Mouse (Mus musculus): ENCODE measurements around the gene Gpr62. TPM values are rescaled to one million over a fixed set of nuclear protein-coding genes. Genes with fewer than 3 reads are reported as not detected.

Gene Gpr62
- polyA plus RNA-seq, 1 experiment from 2014 or later: 0.15 TPM

DNA sequence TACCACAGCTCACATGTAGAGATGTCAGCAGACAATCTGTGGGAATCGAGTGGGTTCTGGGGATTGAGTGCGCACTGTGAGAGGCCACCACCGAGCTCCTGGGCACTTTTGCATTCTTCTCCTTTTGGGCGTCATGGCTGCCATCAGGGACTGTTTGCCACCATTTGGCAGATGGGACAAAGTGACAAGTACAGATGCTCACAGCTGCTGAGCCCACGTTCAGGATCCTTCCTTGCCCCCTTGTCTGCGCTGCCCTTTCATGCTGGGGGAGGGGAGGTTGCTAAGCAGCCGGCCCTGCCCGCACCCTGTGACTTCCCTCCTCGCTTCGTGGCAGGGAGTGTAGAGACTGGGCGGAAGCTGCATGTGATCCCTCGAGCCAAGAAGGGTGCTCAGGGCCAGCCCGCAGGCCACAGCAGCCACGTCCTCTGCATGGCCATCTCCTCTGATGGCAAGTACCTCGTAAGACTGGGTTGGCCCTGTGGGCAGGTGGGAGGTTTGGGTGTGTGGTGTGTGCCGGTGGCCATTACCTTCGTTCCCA lies 16.9 kb upstream of the Gpr62 start:
- H3K9me3 ChIP-seq (ENCODE audit: control insufficient read depth, low read length): no peaks in the 10 kb centered on the region
- TF ChIP-seq EP300 (optimal IDR thresholded peaks at IDR 0.05) (no peak), CTCF (IDR thresholded peaks at IDR 0.05; ENCODE audit: low read depth) (no peak)
- peaks cover 11% of the 10 kb centered on the region; the same call in 1 of the 2 replicates for H3K36me3 ChIP-seq (ENCODE audit: control insufficient read depth, insufficient read depth, low read length)
- ATAC-seq (ENCODE audit: low FRiP score, low TSS enrichment) (no peak), DNase-seq (ENCODE audit: low spot score) (no peak)
- WGBS: 87% methylated on average over 17 of the region's 17 CpGs
- no peaks in the 10 kb centered on the region for H3K27me3 ChIP-seq (ENCODE audit: control insufficient read depth, insufficient read depth, low read length)
- no peak overlapping the region for H3K4me3 ChIP-seq (ENCODE audit: low read depth, low read length)
- no peak overlapping the region for H3K9ac ChIP-seq (ENCODE audit: low read length)
- no peak overlapping the region for H3K4me2 ChIP-seq (replicated peaks; ENCODE audit: low read depth)
- no peak overlapping the region for H3K27ac ChIP-seq (replicated peaks)
- H3K4me1 ChIP-seq (replicated peaks; ENCODE audit: control insufficient read depth, insufficient read depth): no peaks in the 10 kb centered on the region; the same call in 1 of the 2 replicates

DNA sequence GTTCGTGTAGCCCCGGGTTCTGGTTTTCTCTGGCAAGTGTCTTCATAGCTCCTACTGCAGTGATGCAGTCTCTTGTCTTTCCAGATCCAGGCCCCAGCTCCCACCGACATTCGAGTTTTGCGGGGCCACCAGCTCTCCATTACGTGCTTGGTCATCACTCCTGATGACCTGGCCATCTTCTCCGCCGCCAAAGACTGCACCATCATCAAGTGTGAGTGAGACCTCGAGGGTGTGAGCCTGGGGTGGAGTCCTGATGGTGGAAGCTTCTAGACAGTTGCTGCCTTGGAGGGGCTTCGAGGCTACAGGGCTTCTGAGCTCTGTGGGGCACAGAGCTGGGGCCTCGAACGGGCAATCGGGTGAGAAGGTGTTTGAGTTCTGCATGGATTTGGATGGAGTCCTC lies 15.9 kb upstream of the Gpr62 start:
- no peaks in the 10 kb centered on the region for H3K27me3 ChIP-seq (ENCODE audit: control insufficient read depth, insufficient read depth, low read length)
- no peak for TF ChIP-seq EP300 (optimal IDR thresholded peaks at IDR 0.05)
- no peak for ATAC-seq (ENCODE audit: low FRiP score, low TSS enrichment)
- no peak overlapping the region for H3K4me2 ChIP-seq (replicated peaks; ENCODE audit: low read depth)
- H3K9ac ChIP-seq (ENCODE audit: low read length): no peak overlapping the region
- H3K27ac ChIP-seq (replicated peaks): no peak overlapping the region
- no peak for DNase-seq (ENCODE audit: low spot score)
- H3K9me3 ChIP-seq (ENCODE audit: control insufficient read depth, low read length): no peaks in the 10 kb centered on the region
- WGBS: 94% methylated on average over 13 of the region's 13 CpGs
- peaks cover 11% of the 10 kb centered on the region; the same call in 1 of the 2 replicates for H3K36me3 ChIP-seq (ENCODE audit: control insufficient read depth, insufficient read depth, low read length)
- no peaks in the 10 kb centered on the region; the same call in 1 of the 2 replicates for H3K4me1 ChIP-seq (replicated peaks; ENCODE audit: control insufficient read depth, insufficient read depth)
- no peak overlapping the region for H3K4me3 ChIP-seq (ENCODE audit: low read depth, low read length)

DNA sequence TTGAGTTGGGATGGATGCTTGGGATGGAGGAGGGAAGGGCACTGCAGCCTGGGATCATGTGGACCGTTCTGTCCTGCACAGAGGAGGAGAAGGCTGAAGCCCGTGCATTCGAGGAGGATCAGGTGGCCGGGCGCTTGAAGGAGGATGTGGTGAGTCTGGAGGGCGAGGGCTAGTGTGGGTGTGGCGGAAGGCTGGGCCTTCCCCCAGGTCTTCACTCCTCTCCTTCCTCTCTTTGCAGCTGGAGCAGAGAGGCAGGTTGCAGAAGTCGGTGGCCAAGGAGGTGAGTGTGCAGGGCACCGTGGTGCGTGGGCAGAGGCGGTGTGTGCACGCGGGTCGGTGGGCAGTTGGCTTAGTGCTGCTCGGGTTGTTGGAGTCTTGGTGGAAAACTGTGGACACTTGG lies 15.3 kb upstream of the Gpr62 start:
- DNase-seq (ENCODE audit: low spot score): no peak
- no peak for ATAC-seq (ENCODE audit: low FRiP score, low TSS enrichment)

DNA sequence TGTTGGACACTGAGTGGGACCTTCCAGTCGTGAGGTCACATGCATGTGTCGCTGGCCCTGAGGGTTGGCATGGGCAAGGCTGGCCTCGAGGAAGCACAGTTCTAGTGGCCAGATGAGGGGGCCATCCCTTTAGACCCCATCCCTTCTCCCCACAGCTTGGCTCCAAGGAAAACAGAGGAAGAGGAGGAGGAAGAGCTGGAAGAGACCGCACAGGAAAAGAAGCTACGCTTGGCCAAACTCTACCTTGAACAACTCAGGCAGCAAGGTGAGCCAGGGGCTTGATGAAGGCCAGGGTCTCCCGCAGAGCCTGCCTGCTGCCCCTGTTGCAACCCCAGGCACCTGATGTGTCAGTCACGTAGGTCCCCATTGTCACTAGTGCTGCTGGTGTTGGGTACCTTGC lies 14.8 kb upstream of the Gpr62 start:
- 95% methylated on average over 7 of the region's 7 CpGs for WGBS
- H3K4me2 ChIP-seq (replicated peaks; ENCODE audit: low read depth): no peak overlapping the region
- H3K4me3 ChIP-seq (ENCODE audit: low read depth, low read length): no peak overlapping the region
- ATAC-seq (ENCODE audit: low FRiP score, low TSS enrichment) (no peak), DNase-seq (ENCODE audit: low spot score) (no peak)
- H3K4me1 ChIP-seq (replicated peaks; ENCODE audit: control insufficient read depth, insufficient read depth): no peaks in the 10 kb centered on the region; the same call in 1 of the 2 replicates
- H3K9me3 ChIP-seq (ENCODE audit: control insufficient read depth, low read length): no peaks in the 10 kb centered on the region
- H3K27me3 ChIP-seq (ENCODE audit: control insufficient read depth, insufficient read depth, low read length): no peaks in the 10 kb centered on the region
- H3K36me3 ChIP-seq (ENCODE audit: control insufficient read depth, insufficient read depth, low read length): peaks cover 11% of the 10 kb centered on the region; the same call in 1 of the 2 replicates
- no peak overlapping the region for H3K27ac ChIP-seq (replicated peaks)
- TF ChIP-seq CTCF (IDR thresholded peaks at IDR 0.05; ENCODE audit: low read depth) (no peak), EP300 (optimal IDR thresholded peaks at IDR 0.05) (no peak)
- no peak overlapping the region for H3K9ac ChIP-seq (ENCODE audit: low read length)

More for the DNA sequence above, 15.3 kb upstream of the Gpr62 start:
- Histone ChIP-seq H3K27ac (replicated peaks) (no peak overlapping the region), H3K9ac (ENCODE audit: low read length) (no peak overlapping the region), H3K27me3 (ENCODE audit: control insufficient read depth, insufficient read depth, low read length) (no peaks in the 10 kb centered on the region), H3K9me3 (ENCODE audit: control insufficient read depth, low read length) (no peaks in the 10 kb centered on the region), H3K4me2 (replicated peaks; ENCODE audit: low read depth) (no peak overlapping the region), H3K36me3 (ENCODE audit: control insufficient read depth, insufficient read depth, low read length) (peaks cover 11% of the 10 kb centered on the region; the same call in 1 of the 2 replicates), H3K4me1 (replicated peaks; ENCODE audit: control insufficient read depth, insufficient read depth) (no peaks in the 10 kb centered on the region; the same call in 1 of the 2 replicates), H3K4me3 (ENCODE audit: low read depth, low read length) (no peak overlapping the region)
- WGBS: 93% methylated on average over 15 of the region's 15 CpGs
- TF ChIP-seq CTCF (IDR thresholded peaks at IDR 0.05; ENCODE audit: low read depth): no peak

DNA sequence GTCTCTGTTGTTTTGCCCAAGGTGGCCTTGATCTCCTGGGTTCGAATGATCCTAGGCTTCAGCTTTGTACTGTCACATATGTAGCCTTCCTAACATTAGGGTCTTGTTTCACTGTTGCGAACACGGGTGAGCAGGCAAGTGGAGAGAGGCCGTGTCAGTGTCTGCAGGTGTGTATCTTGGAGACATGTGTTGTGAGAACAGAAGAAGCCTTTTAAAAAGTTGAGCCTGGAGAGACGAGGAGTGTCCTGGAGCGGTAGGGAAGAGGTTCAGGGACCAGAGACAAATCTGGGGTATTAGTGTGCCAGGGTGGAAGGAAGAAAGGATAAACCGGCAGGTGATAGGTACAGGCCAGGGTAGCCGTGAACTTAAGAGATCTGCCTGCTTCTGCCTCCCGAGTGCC lies 12.4 kb upstream of the Gpr62 start:
- peaks cover 4% of the 10 kb centered on the region; the same call in 1 of the 2 replicates for H3K4me1 ChIP-seq (replicated peaks; ENCODE audit: control insufficient read depth, insufficient read depth)
- H3K4me2 ChIP-seq (replicated peaks; ENCODE audit: low read depth): peak overlapping the region; percentile 90
- TF ChIP-seq EP300 (optimal IDR thresholded peaks at IDR 0.05): no peak
- TF ChIP-seq CTCF (IDR thresholded peaks at IDR 0.05; ENCODE audit: low read depth): no peak
- no peak for DNase-seq (ENCODE audit: low spot score)
- peak overlapping the region; percentile 58 for H3K4me3 ChIP-seq (ENCODE audit: low read depth, low read length)
- no peaks in the 10 kb centered on the region for H3K27me3 ChIP-seq (ENCODE audit: control insufficient read depth, insufficient read depth, low read length)
- peak overlapping the region; percentile 71 for H3K9ac ChIP-seq (ENCODE audit: low read length)
- H3K36me3 ChIP-seq (ENCODE audit: control insufficient read depth, insufficient read depth, low read length): peaks cover 7% of the 10 kb centered on the region; the same call in 1 of the 2 replicates
- no peaks in the 10 kb centered on the region for H3K9me3 ChIP-seq (ENCODE audit: control insufficient read depth, low read length)
- 77% methylated on average over 9 of the region's 9 CpGs for WGBS
- no peak overlapping the region for H3K27ac ChIP-seq (replicated peaks)
- ATAC-seq (ENCODE audit: low FRiP score, low TSS enrichment): no peak

DNA sequence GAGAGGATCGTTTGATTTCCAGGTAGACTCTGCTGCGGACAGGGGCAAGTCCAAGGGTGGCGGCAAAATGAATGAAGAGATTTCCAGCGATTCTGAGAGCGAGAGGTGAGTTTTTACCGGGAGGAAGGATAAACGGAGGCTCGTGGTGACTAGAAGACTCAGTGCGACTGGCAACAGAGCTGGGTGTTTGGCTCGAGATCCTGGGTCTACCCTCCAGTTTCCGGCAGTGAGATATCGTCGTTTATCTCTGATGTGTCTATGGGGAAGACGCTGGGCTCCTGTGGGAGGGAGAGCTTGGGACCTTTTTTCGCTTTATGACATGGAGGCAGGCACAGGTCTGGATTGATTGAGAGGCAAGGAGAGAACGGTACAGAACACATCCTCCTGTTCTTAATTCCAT lies 11.9 kb upstream of the Gpr62 start:
- Histone ChIP-seq H3K9ac (ENCODE audit: low read length) (peak overlapping the region; percentile 71), H3K4me1 (replicated peaks; ENCODE audit: control insufficient read depth, insufficient read depth) (peaks cover 4% of the 10 kb centered on the region; the same call in 1 of the 2 replicates), H3K27me3 (ENCODE audit: control insufficient read depth, insufficient read depth, low read length) (no peaks in the 10 kb centered on the region), H3K36me3 (ENCODE audit: control insufficient read depth, insufficient read depth, low read length) (peaks cover 3% of the 10 kb centered on the region; the same call in 1 of the 2 replicates), H3K27ac (replicated peaks) (0 out of 2 replicates have a peak overlapping the region, but pooled peaks have one; percentile 40), H3K4me2 (replicated peaks; ENCODE audit: low read depth) (peak overlapping the region; percentile 90), H3K9me3 (ENCODE audit: control insufficient read depth, low read length) (no peaks in the 10 kb centered on the region), H3K4me3 (ENCODE audit: low read depth, low read length) (peak overlapping the region; percentile 58)
- ATAC-seq (ENCODE audit: low FRiP score, low TSS enrichment) (no peak), DNase-seq (ENCODE audit: low spot score) (no peak)
- TF ChIP-seq EP300 (optimal IDR thresholded peaks at IDR 0.05) (no peak), CTCF (IDR thresholded peaks at IDR 0.05; ENCODE audit: low read depth) (no peak)
- 2% methylated on average over 16 of the region's 16 CpGs for WGBS

All from stomach, postnatal 0 days (tissue).